Mouse (Mus musculus) heart, postnatal 0 days (tissue): ENCODE data around the gene Tas1r3.

Source experiments
- CTCF ChIP-seq: IDR thresholded peaks from 2 replicates; pipeline ENCODE4 v1.5.1; 2016; ENCODE audit warnings: antibody characterized with exemption, control low read depth, low read depth
- EP300 ChIP-seq: IDR thresholded peaks from 2 replicates; pipeline ENCODE4 v1.6.1; 2016; ENCODE audit warnings: antibody characterized with exemption, low read depth

- TF ChIP-seq EP300: 0 out of 2 replicates have a peak, but pooled peaks have one; percentile 21
- no peak for TF ChIP-seq CTCF
These were observed 50.4 kb downstream of the Tas1r3 start for GRCm38 (mm10) chr4:155812665-155813181.
